Mouse (Mus musculus) embryonic facial prominence, embryonic 13.5 days (tissue): ENCODE measurements around the gene Rps6ka2. TPM values are rescaled to one million over a fixed set of nuclear protein-coding genes. Genes with fewer than 3 reads are reported as not detected.
"Not testable (repeated sequence)": the region's sequence is repeated elsewhere in the genome, so short reads cannot be mapped to it uniquely, and the experiment has no call there.

Experiments
- ATAC-seq: fragments of 200-750 bp; cut with Nextera tagmentation; 2 replicates; pipeline ENCODE4 v1.8.0; 2017; ENCODE audit warnings: low read depth; ENCODE audit not compliant: insufficient number of reproducible peaks, insufficient read depth, low FRiP score, low TSS enrichment
- H3K27ac ChIP-seq: fragments of 300-500 bp; sonication (generic); 2 replicates; pipeline ENCODE4 v1.5.1; 2015; ENCODE audit warnings: moderate library complexity, mild to moderate bottlenecking, inconsistent platforms
- H3K27me3 ChIP-seq: fragments of 300-500 bp; sonication (generic); 2 replicates; pipeline ENCODE4 v1.6.1; 2015; ENCODE audit warnings: mild to moderate bottlenecking, inconsistent platforms
- H3K36me3 ChIP-seq: fragments of 300-500 bp; sonication (generic); 2 replicates; pipeline ENCODE4 v1.6.1; 2015; ENCODE audit warnings: mild to moderate bottlenecking, inconsistent platforms
- H3K4me1 ChIP-seq: fragments of 300-500 bp; sonication (generic); 2 replicates; pipeline ENCODE4 v1.6.1; 2015; ENCODE audit warnings: inconsistent platforms
- H3K4me2 ChIP-seq: fragments of 300-500 bp; sonication (generic); 2 replicates; pipeline ENCODE4 v1.6.1; 2015; ENCODE audit warnings: moderate library complexity, mild to moderate bottlenecking, inconsistent platforms
- H3K4me3 ChIP-seq: fragments of 300-500 bp; sonication (generic); 2 replicates; pipeline ENCODE4 v1.5.1; 2015; ENCODE audit warnings: mild to moderate bottlenecking, inconsistent platforms
- H3K9ac ChIP-seq: fragments of 300-500 bp; sonication (generic); 2 replicates; pipeline ENCODE4 v1.6.1; 2015; ENCODE audit warnings: mild to moderate bottlenecking, inconsistent platforms
- H3K9me3 ChIP-seq: fragments of 300-500 bp; sonication (generic); 2 replicates; pipeline ENCODE4 v1.6.1; 2016; ENCODE audit warnings: inconsistent platforms
- WGBS: fragments of 180-500 bp; shearing (Covaris S2); methylation state at CpG from one replicate; pipeline ENCODE4 v1.1.7; 2015; ENCODE audit warnings: mixed read lengths; 5-methylcytosine and 5-hydroxymethylcytosine counted together
- polyA plus RNA-seq: library from polyadenylated mRNA; unstranded; fragments of >200 nt; fragmentation: Nextera tagmentation; extraction: Ambion mirVana; gene quantifications from 2 replicates; pipeline ENCODE4 v1.2.1, GENCODE M21; 2015

Rps6ka2 gene
- 9.5 and 12.1 TPM in 2 replicates for polyA plus RNA-seq

- peak within 1 kb of the TSS; percentile 80 for H3K4me3 ChIP-seq
- no peaks in the 10 kb centered on the region for H3K9me3 ChIP-seq
- peak; percentile 98 for ATAC-seq
- H3K4me2 ChIP-seq: peak within 1 kb of the TSS; percentile 92
- peak within 1 kb of the TSS; percentile 82 for H3K27ac ChIP-seq
- H3K4me1 ChIP-seq: peaks cover 25% of the 10 kb centered on the region
- peak within 1 kb of the TSS; percentile 87 for H3K9ac ChIP-seq
- H3K36me3 ChIP-seq: no peaks in the 10 kb centered on the region
- under 1% methylated on average over 50 of the region's 56 CpGs for WGBS
- no peaks in the 10 kb centered on the region for H3K27me3 ChIP-seq
Measured at GRCm38 (mm10) chr17:7169627-7170303, at the start of gene Rps6ka2. Gene Rps6ka2, plus strand, starts transcription at chr17:7170115.

- WGBS: 89% methylated on average over 3 of the region's 3 CpGs
- not testable (repeated sequence) for H3K27me3 ChIP-seq, H3K36me3 ChIP-seq, H3K9me3 ChIP-seq, H3K4me2 ChIP-seq, ATAC-seq, H3K9ac ChIP-seq, H3K4me1 ChIP-seq, H3K4me3 ChIP-seq, H3K27ac ChIP-seq
Measured at GRCm38 (mm10) chr17:7120835-7121234, 49.1 kb upstream of the Rps6ka2 start.

GRCm38 (mm10) chr17:7122554-7122953 is 47.4 kb upstream of the Rps6ka2 start:
- not testable (repeated sequence) for H3K4me1 ChIP-seq, H3K27me3 ChIP-seq, H3K27ac ChIP-seq, H3K36me3 ChIP-seq, H3K4me2 ChIP-seq, H3K9me3 ChIP-seq, H3K4me3 ChIP-seq, H3K9ac ChIP-seq, ATAC-seq
- WGBS: 78% methylated on average over 11 of the region's 11 CpGs

GRCm38 (mm10) chr17:7126475-7126874 is 43.4 kb upstream of the Rps6ka2 start:
- H3K36me3 ChIP-seq, ATAC-seq, H3K4me1 ChIP-seq, H3K9ac ChIP-seq, H3K4me3 ChIP-seq, H3K27ac ChIP-seq, H3K4me2 ChIP-seq, H3K27me3 ChIP-seq, H3K9me3 ChIP-seq: not testable (repeated sequence)
- WGBS: 62% methylated on average over 10 of the region's 10 CpGs

- ATAC-seq, H3K36me3 ChIP-seq, H3K27ac ChIP-seq, H3K4me2 ChIP-seq, H3K9ac ChIP-seq, H3K4me3 ChIP-seq, H3K4me1 ChIP-seq, H3K9me3 ChIP-seq, H3K27me3 ChIP-seq: not testable (repeated sequence)
- WGBS: no CpG with 5 or more reads among the region's 7 CpGs
Measured at GRCm38 (mm10) chr17:7134002-7134401, 35.9 kb upstream of the Rps6ka2 start.

- not testable (repeated sequence) for H3K9ac ChIP-seq
Measured at GRCm38 (mm10) chr17:7135277-7135676, 34.6 kb upstream of the Rps6ka2 start.

GRCm38 (mm10) chr17:7138186-7138925 is 31.6 kb upstream of the Rps6ka2 start:
- H3K4me1 ChIP-seq: no peaks in the 10 kb centered on the region
- no peak overlapping the region for H3K9ac ChIP-seq
- H3K27ac ChIP-seq: no peak overlapping the region
- H3K4me2 ChIP-seq: no peak overlapping the region
- 84% methylated on average over 21 of the region's 21 CpGs for WGBS
- H3K27me3 ChIP-seq: no peaks in the 10 kb centered on the region
- ATAC-seq: no peak
- H3K4me3 ChIP-seq: no peak overlapping the region
- H3K36me3 ChIP-seq: no peaks in the 10 kb centered on the region
- no peaks in the 10 kb centered on the region for H3K9me3 ChIP-seq

More at GRCm38 (mm10) chr17:7135277-7135676, 34.6 kb upstream of the Rps6ka2 start:
- H3K36me3 ChIP-seq, H3K4me3 ChIP-seq, H3K4me1 ChIP-seq, H3K27ac ChIP-seq, ATAC-seq, H3K9me3 ChIP-seq, H3K4me2 ChIP-seq, H3K27me3 ChIP-seq: not testable (repeated sequence)
- WGBS: 89% methylated on average over 7 of the region's 8 CpGs

GRCm38 (mm10) chr17:7140399-7141174 is 29.3 kb upstream of the Rps6ka2 start:
- Histone ChIP-seq H3K4me1 (no peaks in the 10 kb centered on the region), H3K4me3 (no peak overlapping the region), H3K27me3 (no peaks in the 10 kb centered on the region), H3K9ac (no peak overlapping the region), H3K27ac (no peak overlapping the region), H3K36me3 (no peaks in the 10 kb centered on the region), H3K4me2 (no peak overlapping the region), H3K9me3 (no peaks in the 10 kb centered on the region)
- no peak for ATAC-seq
- WGBS: 79% methylated on average over 10 of the region's 10 CpGs

- Histone ChIP-seq H3K36me3 (no peaks in the 10 kb centered on the region), H3K9me3 (no peaks in the 10 kb centered on the region), H3K4me1 (no peaks in the 10 kb centered on the region), H3K4me2 (no peak overlapping the region), H3K4me3 (no peak overlapping the region), H3K27ac (no peak overlapping the region), H3K9ac (no peak overlapping the region), H3K27me3 (no peaks in the 10 kb centered on the region)
- 58% methylated on average over 4 of the region's 4 CpGs for WGBS
- ATAC-seq: no peak
Measured at GRCm38 (mm10) chr17:7142367-7142766, 27.5 kb upstream of the Rps6ka2 start.

GRCm38 (mm10) chr17:7143885-7144518 is 25.9 kb upstream of the Rps6ka2 start:
- Histone ChIP-seq H3K9me3 (no peaks in the 10 kb centered on the region), H3K4me3 (no peak overlapping the region), H3K4me1 (no peaks in the 10 kb centered on the region), H3K36me3 (no peaks in the 10 kb centered on the region), H3K4me2 (no peak overlapping the region), H3K27ac (no peak overlapping the region), H3K27me3 (no peaks in the 10 kb centered on the region), H3K9ac (no peak overlapping the region)
- whole genome bisulfite sequencing: 76% methylated on average over 7 of the region's 7 CpGs
- ATAC-seq: no peak

- Histone ChIP-seq H3K4me1 (no peaks in the 10 kb centered on the region), H3K27me3 (no peaks in the 10 kb centered on the region), H3K4me3 (no peak overlapping the region), H3K9me3 (no peaks in the 10 kb centered on the region), H3K9ac (no peak overlapping the region), H3K27ac (no peak overlapping the region), H3K36me3 (no peaks in the 10 kb centered on the region), H3K4me2 (no peak overlapping the region)
- no peak for ATAC-seq
- WGBS: 34% methylated on average over 9 of the region's 9 CpGs
Measured at GRCm38 (mm10) chr17:7145373-7146058, 24.4 kb upstream of the Rps6ka2 start.
